Mouse (Mus musculus): Measurements from ENCODE around the gene Piwil1.

DNA sequence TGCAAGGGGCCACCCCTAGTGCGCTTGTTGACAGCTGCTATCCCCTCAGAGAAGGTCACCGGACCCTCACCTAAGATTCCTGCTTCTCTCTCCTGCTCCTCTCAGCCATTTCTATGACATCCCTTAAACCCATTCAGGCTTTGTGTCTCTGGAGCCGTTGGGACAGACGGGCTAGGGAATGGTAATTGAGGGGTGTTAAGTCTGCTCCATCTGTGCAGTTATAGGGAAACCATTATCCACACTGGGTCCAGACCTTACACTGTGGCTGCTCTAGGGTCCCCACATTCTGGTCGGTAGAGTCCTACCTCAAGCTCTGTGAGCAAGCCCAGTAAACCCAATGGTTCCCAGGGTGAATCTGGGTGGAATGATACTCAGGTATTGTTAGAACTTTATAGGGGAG is 6.6 kb downstream of the Piwil1 start:
- TF ChIP-seq GATA1 (IDR thresholded peaks at IDR 0.05; ENCODE audit: low read depth, low read length) (no peak), MAX (IDR thresholded peaks at IDR 0.05; ENCODE audit: low read length) (no peak), CTCF (IDR thresholded peaks at IDR 0.05 in 2 of 3, conservative IDR thresholded peaks at IDR 0.05 in 1 of 3; ENCODE audit: control insufficient read depth in 1 of 3, insufficient read depth in 1 of 3, low read depth in 2 of 3, low read length in 3 of 3, poor library complexity in 1 of 3, severe bottlenecking in 1 of 3) (no peak), POLR2AphosphoS2 (IDR thresholded peaks at IDR 0.05; ENCODE audit: low read length) (no peak), POLR2AphosphoS5 (IDR thresholded peaks at IDR 0.05; ENCODE audit: borderline replicate concordance, low read depth, low read length) (no peak), POLR2A (IDR thresholded peaks at IDR 0.05; ENCODE audit: control insufficient read depth in 1 of 2, insufficient read depth in 1 of 2, low read depth in 1 of 2, low read length in 2 of 2, poor library complexity in 1 of 2) (no peak), TAL1 (IDR thresholded peaks at IDR 0.05; ENCODE audit: low read length) (no peak), ZNF384 (IDR thresholded peaks at IDR 0.05; ENCODE audit: low read depth, low read length) (no peak), BHLHE40 (IDR thresholded peaks at IDR 0.05; ENCODE audit: borderline replicate concordance, low read depth, low read length) (no peak), HCFC1 (IDR thresholded peaks at IDR 0.05; ENCODE audit: low read depth, low read length) (no peak), EP300 (IDR thresholded peaks at IDR 0.05; ENCODE audit: low read depth in 1 of 2, low read length in 2 of 2) (no peak)
